18 mouse cellular contexts compared by ENCODE assay signal in genomic region chr13:108212397-108213018, GRCm38 (mm10). TPM values are rescaled to one million over a fixed set of nuclear protein-coding genes. Genes with fewer than 3 reads are reported as not detected.
DNase-seq lines count a peak whose midpoint lies in the region; ATAC-seq and TF ChIP-seq lines count a peak whose summit lies in the region.
"Had no signal": no experiment of that assay in that cellular context is flagged by ENCODE, and none has a peak within 500 bp of the region (broad histone marks: within the 10 kb centered on the region; RNA-seq: fewer than 3 reads in every experiment).

No protein-coding gene starts in this region.

- 57% methylated on average over 5 of the region's 5 CpGs for WGBS in liver, adult 2 months
- 45% methylated on average over 5 of the region's 5 CpGs for WGBS in intestine, embryonic 15.5 days
- 49% methylated on average over 5 of the region's 5 CpGs for WGBS in kidney, embryonic 16.5 days
- WGBS in stomach, embryonic 15.5 days: 51% methylated on average over 5 of the region's 5 CpGs
- WGBS in midbrain, embryonic 14.5 days: 43% methylated on average over 5 of the region's 5 CpGs

- no peak for TF ChIP-seq POLR2A in liver, adult 2 months (IDR thresholded peaks at IDR 0.05; ENCODE audit: extremely low read depth, insufficient read depth, low read length)

- H3K27me3 ChIP-seq in liver, adult 2 months (ENCODE audit: control insufficient read depth, insufficient read depth, low read length): peaks cover 6% of the 10 kb centered on the region
- no peaks in the 10 kb centered on the region for H3K27me3 ChIP-seq in intestine, embryonic 15.5 days (replicated peaks)
- peaks cover 24% of the 10 kb centered on the region for H3K27me3 ChIP-seq in kidney, embryonic 16.5 days (ENCODE audit: insufficient read depth, low read length)
- H3K27me3 ChIP-seq in stomach, embryonic 15.5 days (replicated peaks): no peaks in the 10 kb centered on the region
- H3K27me3 ChIP-seq in midbrain, embryonic 14.5 days (ENCODE audit: control insufficient read depth, insufficient read depth, low read length): peaks cover 21% of the 10 kb centered on the region

- peaks cover 4% of the 10 kb centered on the region; the same call in 1 of the 2 replicates for H3K4me1 ChIP-seq in liver, adult 2 months (ENCODE audit: control insufficient read depth, insufficient read depth, low read length)
- H3K4me1 ChIP-seq in intestine, embryonic 15.5 days (replicated peaks): peaks cover 10% of the 10 kb centered on the region
- H3K4me1 ChIP-seq in kidney, embryonic 16.5 days (ENCODE audit: insufficient read depth, low read length): peaks cover 13% of the 10 kb centered on the region
- peaks cover 6% of the 10 kb centered on the region; the same call in 1 of the 2 replicates for H3K4me1 ChIP-seq in stomach, embryonic 15.5 days
- H3K4me1 ChIP-seq in midbrain, embryonic 14.5 days (ENCODE audit: control insufficient read depth, insufficient read depth, low read length): peaks cover 6% of the 10 kb centered on the region; the same call in 1 of the 2 replicates

- ATAC-seq in intestine, embryonic 15.5 days: no peak
- no peak for ATAC-seq in kidney, embryonic 16.5 days (ENCODE audit: low FRiP score, low TSS enrichment)
- no peak for ATAC-seq in stomach, embryonic 15.5 days (ENCODE audit: insufficient read depth, low FRiP score, low read depth)
- ATAC-seq in midbrain, embryonic 14.5 days (ENCODE audit: low FRiP score, low TSS enrichment): no peak
- ATAC-seq: forebrain, embryonic 15.5 days; hindbrain, embryonic 16.5 days had no signal

- peak; percentile 5 for DNase-seq in liver, adult 2 months (ENCODE audit: extremely low read depth, low read depth, low spot score)
- DNase-seq in liver: no peak
- no peak for DNase-seq in midbrain, embryonic 14.5 days
- no peak for DNase-seq in right cerebral cortex, postnatal 10 days (ENCODE audit: low spot score in 2 of 2)
- no peak for DNase-seq in adrenal gland, postnatal 14 days
- DNase-seq: cerebellum, postnatal 14 days; left cerebral cortex, postnatal 4 days; lung, adult 18-20 months had no signal

- no peaks in the 10 kb centered on the region for H3K36me3 ChIP-seq in liver, adult 2 months (ENCODE audit: control insufficient read depth, insufficient read depth, low read length)
- H3K36me3 ChIP-seq in intestine, embryonic 15.5 days: no peaks in the 10 kb centered on the region
- H3K36me3 ChIP-seq in kidney, embryonic 16.5 days (ENCODE audit: insufficient read depth, low read length): no peaks in the 10 kb centered on the region
- no peaks in the 10 kb centered on the region for H3K36me3 ChIP-seq in stomach, embryonic 15.5 days
- H3K36me3 ChIP-seq in midbrain, embryonic 14.5 days (ENCODE audit: control insufficient read depth, insufficient read depth, low read length): no peaks in the 10 kb centered on the region
- H3K36me3 ChIP-seq: embryonic facial prominence, embryonic 13.5 days; forebrain, embryonic 15.5 days; midbrain, embryonic 12.5 days; neural tube, embryonic 13.5 days had no signal

- no peak overlapping the region for H3K27ac ChIP-seq in liver, adult 2 months (replicated peaks; ENCODE audit: insufficient read depth, low read depth, low read length)
- 0 out of 2 replicates have a peak overlapping the region, but pooled peaks have one; percentile 2 for H3K27ac ChIP-seq in intestine, embryonic 15.5 days
- H3K27ac ChIP-seq in kidney, embryonic 16.5 days (ENCODE audit: low read length): peak overlapping the region; percentile 74
- peak overlapping the region; percentile 49; the same call in 1 of the 2 replicates for H3K27ac ChIP-seq in stomach, embryonic 15.5 days
- H3K27ac ChIP-seq in midbrain, embryonic 14.5 days (replicated peaks; ENCODE audit: low read depth, low read length): no peak overlapping the region
- H3K27ac ChIP-seq: embryonic facial prominence, embryonic 13.5 days; forebrain, embryonic 15.5 days; macrophage; midbrain, embryonic 12.5 days; neural tube, embryonic 13.5 days had no signal

- H3K4me2 ChIP-seq in intestine, embryonic 15.5 days (replicated peaks): peak overlapping the region; percentile 9; the same call in 1 of the 2 replicates
- H3K4me2 ChIP-seq in kidney, embryonic 16.5 days (replicated peaks; ENCODE audit: low read depth, low read length): no peak overlapping the region
- no peak overlapping the region for H3K4me2 ChIP-seq in stomach, embryonic 15.5 days
- H3K4me2 ChIP-seq in midbrain, embryonic 14.5 days (ENCODE audit: low read length): no peak overlapping the region
- H3K4me2 ChIP-seq: forebrain, embryonic 15.5 days; liver, embryonic 11.5 days; midbrain, embryonic 12.5 days; neural tube, embryonic 13.5 days had no signal

- no peaks in the 10 kb centered on the region for H3K9me3 ChIP-seq in intestine, embryonic 15.5 days
- no peaks in the 10 kb centered on the region for H3K9me3 ChIP-seq in kidney, embryonic 16.5 days (ENCODE audit: low read length)
- H3K9me3 ChIP-seq in stomach, embryonic 15.5 days: no peaks in the 10 kb centered on the region
- no peaks in the 10 kb centered on the region for H3K9me3 ChIP-seq in midbrain, embryonic 14.5 days (ENCODE audit: control insufficient read depth, low read length)
- H3K9me3 ChIP-seq: embryonic facial prominence, embryonic 13.5 days; forebrain, embryonic 15.5 days; midbrain, embryonic 12.5 days; neural tube, embryonic 13.5 days had no signal

- TF ChIP-seq CTCF in liver, adult 2 months (IDR thresholded peaks at IDR 0.05; ENCODE audit: low read depth, low read length): no peak

- H3K79me2 ChIP-seq in liver, adult 2 months (ENCODE audit: control insufficient read depth, insufficient read depth, low read length): no peaks in the 10 kb centered on the region

- no peak overlapping the region for H3K4me3 ChIP-seq in liver, adult 2 months (ENCODE audit: insufficient read depth, low read depth, low read length)
- H3K4me3 ChIP-seq in intestine, embryonic 15.5 days (replicated peaks): no peak overlapping the region
- no peak overlapping the region for H3K4me3 ChIP-seq in kidney, embryonic 16.5 days (ENCODE audit: low read length)
- no peak overlapping the region for H3K4me3 ChIP-seq in stomach, embryonic 15.5 days (replicated peaks)
- no peak overlapping the region for H3K4me3 ChIP-seq in midbrain, embryonic 14.5 days (replicated peaks; ENCODE audit: low read depth, low read length)
- H3K4me3 ChIP-seq: embryonic facial prominence, embryonic 13.5 days; forebrain, embryonic 15.5 days; midbrain, embryonic 12.5 days; neural tube, embryonic 13.5 days had no signal

- H3K9ac ChIP-seq in liver, adult 2 months (ENCODE audit: low read depth, low read length): no peak overlapping the region
- H3K9ac ChIP-seq in intestine, embryonic 15.5 days: no peak overlapping the region
- no peak overlapping the region for H3K9ac ChIP-seq in kidney, embryonic 16.5 days (replicated peaks; ENCODE audit: low read length)
- no peak overlapping the region for H3K9ac ChIP-seq in stomach, embryonic 15.5 days
- no peak overlapping the region for H3K9ac ChIP-seq in midbrain, embryonic 14.5 days (replicated peaks; ENCODE audit: low read length)
- H3K9ac ChIP-seq: embryonic facial prominence, embryonic 13.5 days; forebrain, embryonic 15.5 days; midbrain, embryonic 12.5 days; neural tube, embryonic 13.5 days had no signal

RNA-seq across cellular contexts. Expression of gene Elovl7, which starts 1.7 kb away (rescaled TPM):
- total RNA-seq in liver, adult 2 months (2014; rRNA removed): 0.09 and 0.34 TPM in 2 replicates
- 0.05 and 0.07 TPM in 2 replicates for polyA plus RNA-seq in liver, adult 2 months (2012; rRNA removed)
- 19.9 and 20.3 TPM in 2 replicates for polyA plus RNA-seq in intestine, embryonic 15.5 days (2015; fragmentation: Nextera tagmentation; extraction: Ambion mirVana)
- 20.5 and 22.0 TPM in 2 replicates for polyA plus RNA-seq in kidney, embryonic 16.5 days (2015; fragmentation: Nextera tagmentation; extraction: Ambion mirVana)
- polyA plus RNA-seq in stomach, embryonic 15.5 days (2015; fragmentation: Nextera tagmentation; extraction: Ambion mirVana): 25.2 and 25.4 TPM in 2 replicates
- 1.1 and 1.5 TPM in 2 replicates for polyA plus RNA-seq in midbrain, embryonic 14.5 days (2014; fragmentation: Nextera tagmentation; extraction: Ambion mirVana)
- 3.2 and 3.5 TPM in 2 replicates for total RNA-seq in adrenal gland, postnatal 14 days (2021)

RNA-seq across cellular contexts. Expression of gene Ercc8, which starts 54.0 kb away (rescaled TPM):
- total RNA-seq in liver, adult 2 months (2014; rRNA removed): 3.0 and 3.7 TPM in 2 replicates
- polyA plus RNA-seq in liver, adult 2 months (2012; rRNA removed): 3.7 and 3.9 TPM in 2 replicates
- 13.5 and 15.7 TPM in 2 replicates for polyA plus RNA-seq in intestine, embryonic 15.5 days (2015; fragmentation: Nextera tagmentation; extraction: Ambion mirVana)
- polyA plus RNA-seq in kidney, embryonic 16.5 days (2015; fragmentation: Nextera tagmentation; extraction: Ambion mirVana): 15.4 and 16.7 TPM in 2 replicates
- polyA plus RNA-seq in stomach, embryonic 15.5 days (2015; fragmentation: Nextera tagmentation; extraction: Ambion mirVana): 14.5 and 15.0 TPM in 2 replicates
- 32.2 and 32.9 TPM in 2 replicates for polyA plus RNA-seq in midbrain, embryonic 14.5 days (2014; fragmentation: Nextera tagmentation; extraction: Ambion mirVana)
- total RNA-seq in adrenal gland, postnatal 14 days (2021): 11.2 and 12.5 TPM in 2 replicates

RNA-seq across cellular contexts. Expression of gene Ndufaf2, which starts 54.1 kb away (rescaled TPM):
- total RNA-seq in liver, adult 2 months (2014; rRNA removed): 13.0 and 26.1 TPM in 2 replicates
- polyA plus RNA-seq in liver, adult 2 months (2012; rRNA removed): 10.5 and 13.8 TPM in 2 replicates
- polyA plus RNA-seq in intestine, embryonic 15.5 days (2015; fragmentation: Nextera tagmentation; extraction: Ambion mirVana): 62.8 and 63.1 TPM in 2 replicates
- polyA plus RNA-seq in kidney, embryonic 16.5 days (2015; fragmentation: Nextera tagmentation; extraction: Ambion mirVana): 72.0 and 72.6 TPM in 2 replicates
- 68.6 and 72.9 TPM in 2 replicates for polyA plus RNA-seq in stomach, embryonic 15.5 days (2015; fragmentation: Nextera tagmentation; extraction: Ambion mirVana)
- 64.3 and 77.1 TPM in 2 replicates for polyA plus RNA-seq in midbrain, embryonic 14.5 days (2014; fragmentation: Nextera tagmentation; extraction: Ambion mirVana)
- 40.5 and 45.4 TPM in 2 replicates for total RNA-seq in adrenal gland, postnatal 14 days (2021)

Comparison
In these comparisons a context has a peak if more than half of its experiments do, and no peak if none do; other contexts are left out.
1. H3K27ac ChIP-seq: peak in intestine, embryonic 15.5 days (single experiment), kidney, embryonic 16.5 days (single experiment) and stomach, embryonic 15.5 days (single experiment); none in liver, adult 2 months (single experiment) and midbrain, embryonic 14.5 days (single experiment).